Mouse (Mus musculus): ENCODE measurements around the gene Mrgprg.

DNA sequence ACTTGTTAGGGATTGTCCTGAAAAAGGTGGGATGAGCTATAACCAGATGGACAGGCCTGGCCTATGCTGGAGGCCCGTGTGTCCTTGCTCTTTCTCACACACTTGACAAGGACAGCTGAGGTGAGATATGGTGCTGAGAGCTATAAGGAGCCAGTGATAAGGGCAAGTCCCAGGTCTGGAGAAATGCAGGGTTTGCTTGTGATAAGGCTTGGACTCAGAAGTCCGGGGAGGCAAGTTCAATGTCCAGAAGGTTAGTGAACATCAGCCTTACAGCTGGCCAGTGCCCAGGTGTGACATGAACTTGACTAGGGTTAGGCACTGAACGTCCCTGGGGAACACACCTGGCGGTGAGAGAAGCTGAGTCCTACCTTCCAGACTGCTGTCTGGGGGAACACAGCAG is 14.7 kb downstream of the Mrgprg start:
- TF ChIP-seq CTCF (IDR thresholded peaks at IDR 0.05; ENCODE audit: insufficient read depth, low read depth, low read length): no peak
- no peak for TF ChIP-seq POLR2A (IDR thresholded peaks at IDR 0.05; ENCODE audit: insufficient read depth, low read depth, low read length)
